Mouse (Mus musculus) fibroblast of lung, adult 2 months (primary cell): ENCODE results near the gene Zfp511.
A peak's percentile ranks its signal among the peaks of the same experiment; 100 is the strongest.

Source experiments
- DNase-seq: peaks from one replicate; pipeline ENCODE4 v3.0.0-alpha.2; 2011; ENCODE audit warnings: low read depth

Zfp511 gene

GRCm38 (mm10) chr7:140048361-140049114 lies 12.3 kb downstream of the Zfp511 start, which contains the start of gene Msx3:
Gene Msx3, minus strand, starts transcription at chr7:140049089.
- DNase-seq = no peak

- no peak for DNase-seq
Measured at GRCm38 (mm10) chr7:140049115-140049689, 13.0 kb downstream of the Zfp511 start.

- DNase-seq = no peak
Measured at GRCm38 (mm10) chr7:140054124-140054523, 17.9 kb downstream of the Zfp511 start.

GRCm38 (mm10) chr7:140057413-140058407 lies 21.5 kb downstream of the Zfp511 start:
- no peak for DNase-seq

GRCm38 (mm10) chr7:140058528-140058927 lies 22.3 kb downstream of the Zfp511 start:
- no peak for DNase-seq

- DNase-seq = no peak
Measured at GRCm38 (mm10) chr7:140059601-140060000, 23.4 kb downstream of the Zfp511 start.

- DNase-seq = no peak
Measured at GRCm38 (mm10) chr7:140060936-140061831, 25.0 kb downstream of the Zfp511 start.

GRCm38 (mm10) chr7:140061832-140062130 lies 25.6 kb downstream of the Zfp511 start:
- DNase-seq = no peak

- DNase-seq = no peak
Measured at GRCm38 (mm10) chr7:140062307-140062706, 26.1 kb downstream of the Zfp511 start.

- DNase-seq = no peak
Measured at GRCm38 (mm10) chr7:140063092-140063491, 26.9 kb downstream of the Zfp511 start.

GRCm38 (mm10) chr7:140067397-140067796 lies 31.2 kb downstream of the Zfp511 start:
- DNase-seq = no peak

GRCm38 (mm10) chr7:140070042-140070711 lies 34.0 kb downstream of the Zfp511 start:
- no peak for DNase-seq

- no peak for DNase-seq
Measured at GRCm38 (mm10) chr7:140077698-140078097, 41.5 kb downstream of the Zfp511 start.

- DNase-seq = peak; percentile 49
Measured at GRCm38 (mm10) chr7:140078711-140079110, 42.5 kb downstream of the Zfp511 start.

GRCm38 (mm10) chr7:140080503-140081156 lies 44.4 kb downstream of the Zfp511 start:
- DNase-seq = peak; percentile 31

- DNase-seq = no peak
Measured at GRCm38 (mm10) chr7:140081408-140082241, 45.4 kb downstream of the Zfp511 start.

- DNase-seq = no peak
Measured at GRCm38 (mm10) chr7:140082242-140082678, 46.1 kb downstream of the Zfp511 start, which contains the start of gene Caly. Gene Caly, minus strand, starts transcription at chr7:140082548.
